Mouse (Mus musculus) hindbrain, embryonic 11.5 days (tissue): Measurements from ENCODE around the gene Parp16. TPM values are rescaled to one million over a fixed set of nuclear protein-coding genes. Genes with fewer than 3 reads are reported as not detected.
"Not testable (repeated sequence)": the region's sequence is repeated elsewhere in the genome, so short reads cannot be mapped to it uniquely, and the experiment has no call there.

Experiments used
- ATAC-seq: fragments of 200-750 bp; cut with Nextera tagmentation; 2 replicates; pipeline ENCODE4 v1.8.0; 2017; ENCODE audit warnings: mild to moderate bottlenecking, moderate TSS enrichment, moderate library complexity; ENCODE audit not compliant: low FRiP score
- DNase-seq: peaks from one replicate; pipeline ENCODE4 v3.0.0-alpha.2; 2015; ENCODE audit warnings: low spot score
- H3K27ac ChIP-seq: fragments of 300-500 bp; sonication (generic); 2 replicates; pipeline ENCODE4 v1.5.1; 2014; ENCODE audit warnings: mild to moderate bottlenecking, low read depth, low read length
- H3K27me3 ChIP-seq: fragments of 300-500 bp; sonication (generic); 2 replicates; pipeline ENCODE4 v1.6.1; 2014; ENCODE audit warnings: mild to moderate bottlenecking, low read length, moderate library complexity, mixed read lengths; ENCODE audit not compliant: control insufficient read depth, insufficient read depth
- H3K36me3 ChIP-seq: fragments of 300-500 bp; sonication (generic); 2 replicates; pipeline ENCODE4 v1.6.1; 2014; ENCODE audit warnings: mild to moderate bottlenecking, low read length, moderate library complexity, mixed read lengths; ENCODE audit not compliant: control insufficient read depth, insufficient read depth
- H3K4me1 ChIP-seq: fragments of 300-500 bp; sonication (generic); replicated peaks from 2 replicates; pipeline ENCODE4 v1.6.1; 2014; ENCODE audit warnings: low read length, mixed read lengths; ENCODE audit not compliant: control insufficient read depth, insufficient read depth
- H3K4me2 ChIP-seq: fragments of 300-500 bp; sonication (generic); replicated peaks from 2 replicates; pipeline ENCODE4 v1.6.1; 2014; ENCODE audit warnings: mild to moderate bottlenecking, low read depth, low read length
- H3K4me3 ChIP-seq: fragments of 300-500 bp; sonication (generic); 2 replicates; pipeline ENCODE4 v1.5.1; 2014; ENCODE audit warnings: low read depth, low read length
- H3K9ac ChIP-seq: fragments of 300-500 bp; sonication (generic); 2 replicates; pipeline ENCODE4 v1.6.1; 2014; ENCODE audit warnings: low read depth, low read length
- H3K9me3 ChIP-seq: fragments of 300-500 bp; sonication (generic); 2 replicates; pipeline ENCODE4 v1.6.1; 2016; ENCODE audit warnings: low read length; ENCODE audit not compliant: control insufficient read depth
- WGBS: fragments of 180-500 bp; shearing (Covaris S2); extraction: QIAGEN DNeasy Blood & Tissue Kit; methylation state at CpG from one replicate; pipeline ENCODE4 v1.1.7; 2014; 5-methylcytosine and 5-hydroxymethylcytosine counted together
- polyA plus RNA-seq: library from polyadenylated mRNA; unstranded; fragments of >200 nt; fragmentation: Nextera tagmentation; extraction: Ambion mirVana; gene quantifications from 2 replicates; pipeline ENCODE4 v1.2.1, GENCODE M21; 2014

Gene Parp16
- polyA plus RNA-seq, 1 experiment from 2014 or later = 6.5 TPM

- Histone ChIP-seq H3K27me3 (no peaks in the 10 kb centered on the region), H3K36me3 (no peaks in the 10 kb centered on the region), H3K9ac (peak overlapping the region; percentile 37), H3K4me1 (no peaks in the 10 kb centered on the region), H3K27ac (peak overlapping the region; percentile 82), H3K4me3 (no peak overlapping the region), H3K9me3 (no peaks in the 10 kb centered on the region), H3K4me2 (no peak overlapping the region)
- WGBS = 44% methylated on average over 7 of the region's 7 CpGs
- DNase-seq (peak; percentile 57), ATAC-seq (peak; percentile 69)
These were observed 72.8 kb downstream of the Parp16 start for GRCm38 (mm10) chr9:65267742-65268515.

- no peak for ATAC-seq
- Histone ChIP-seq H3K9me3 (no peaks in the 10 kb centered on the region), H3K27ac (no peak overlapping the region)
These were observed 78.1 kb downstream of the Parp16 start for GRCm38 (mm10) chr9:65273048-65273809.

GRCm38 (mm10) chr9:65273873-65274272 is 78.7 kb downstream of the Parp16 start:
- ATAC-seq (no peak), DNase-seq (no peak)
- Histone ChIP-seq H3K4me3 (no peak overlapping the region), H3K4me2 (no peak overlapping the region), H3K4me1 (no peaks in the 10 kb centered on the region), H3K27ac (no peak overlapping the region), H3K9ac (no peak overlapping the region), H3K27me3 (no peaks in the 10 kb centered on the region), H3K9me3 (no peaks in the 10 kb centered on the region), H3K36me3 (no peaks in the 10 kb centered on the region)
- 81% methylated on average over 4 of the region's 4 CpGs for WGBS

More at GRCm38 (mm10) chr9:65273048-65273809, 78.1 kb downstream of the Parp16 start:
- Histone ChIP-seq H3K4me2 (no peak overlapping the region), H3K4me1 (no peaks in the 10 kb centered on the region), H3K4me3 (no peak overlapping the region), H3K27me3 (no peaks in the 10 kb centered on the region), H3K9ac (no peak overlapping the region), H3K36me3 (no peaks in the 10 kb centered on the region)
- DNase-seq = no peak
- WGBS = 90% methylated on average over 13 of the region's 13 CpGs

- not testable (repeated sequence) for H3K9me3 ChIP-seq, H3K4me1 ChIP-seq, H3K27me3 ChIP-seq, H3K36me3 ChIP-seq, H3K4me3 ChIP-seq, DNase-seq, H3K9ac ChIP-seq, H3K4me2 ChIP-seq, H3K27ac ChIP-seq, ATAC-seq
- 87% methylated on average over 3 of the region's 3 CpGs for WGBS
These were observed 79.7 kb downstream of the Parp16 start for GRCm38 (mm10) chr9:65274851-65275250.

- no peaks in the 10 kb centered on the region for H3K36me3 ChIP-seq
- no peaks in the 10 kb centered on the region for H3K4me1 ChIP-seq
- WGBS = 75% methylated on average over 4 of the region's 4 CpGs
- ATAC-seq (no peak), DNase-seq (no peak)
- H3K4me2 ChIP-seq = no peak overlapping the region
- no peak overlapping the region for H3K9ac ChIP-seq
- no peak overlapping the region for H3K27ac ChIP-seq
- no peaks in the 10 kb centered on the region for H3K9me3 ChIP-seq
- H3K4me3 ChIP-seq = no peak overlapping the region
- H3K27me3 ChIP-seq = no peaks in the 10 kb centered on the region
These were observed 80.8 kb downstream of the Parp16 start for GRCm38 (mm10) chr9:65275810-65276530.

- no peaks in the 10 kb centered on the region for H3K4me1 ChIP-seq
- H3K27me3 ChIP-seq = no peaks in the 10 kb centered on the region
- no peak overlapping the region for H3K9ac ChIP-seq
- no peaks in the 10 kb centered on the region for H3K36me3 ChIP-seq
- H3K27ac ChIP-seq = no peak overlapping the region
- WGBS = 76% methylated on average over 5 of the region's 5 CpGs
- DNase-seq (no peak), ATAC-seq (no peak)
- no peaks in the 10 kb centered on the region for H3K9me3 ChIP-seq
- H3K4me2 ChIP-seq = no peak overlapping the region
- H3K4me3 ChIP-seq = no peak overlapping the region
These were observed 86.5 kb downstream of the Parp16 start for GRCm38 (mm10) chr9:65281536-65282151.

GRCm38 (mm10) chr9:65283301-65283700 is 88.1 kb downstream of the Parp16 start:
- DNase-seq = peak; percentile 57
- Histone ChIP-seq H3K9me3 (no peaks in the 10 kb centered on the region), H3K9ac (no peak overlapping the region), H3K27ac (no peak overlapping the region), H3K36me3 (no peaks in the 10 kb centered on the region), H3K4me2 (no peak overlapping the region), H3K4me3 (no peak overlapping the region), H3K27me3 (no peaks in the 10 kb centered on the region), H3K4me1 (no peaks in the 10 kb centered on the region)
- no peak for ATAC-seq
- WGBS = 2% methylated on average over 3 of the region's 3 CpGs

- WGBS = 80% methylated on average over 5 of the region's 5 CpGs
- not testable (repeated sequence) for DNase-seq, H3K9ac ChIP-seq, H3K4me1 ChIP-seq, H3K36me3 ChIP-seq, H3K27ac ChIP-seq, H3K4me2 ChIP-seq, H3K4me3 ChIP-seq, H3K9me3 ChIP-seq, ATAC-seq, H3K27me3 ChIP-seq
These were observed 93.1 kb downstream of the Parp16 start for GRCm38 (mm10) chr9:65288252-65288651.
